Mouse (Mus musculus) stomach, postnatal 0 days (tissue): Measurements from ENCODE around the gene Ubl4b.

Source experiments
- CTCF ChIP-seq: IDR thresholded peaks from 2 replicates; pipeline ENCODE4 v1.5.1; 2016; ENCODE audit warnings: antibody characterized with exemption, low read depth, mild to moderate bottlenecking, moderate library complexity
- EP300 ChIP-seq: optimal IDR thresholded peaks from 2 replicates; pipeline ENCODE3; 2016; ENCODE audit warnings: antibody characterized with exemption

- no peak for TF ChIP-seq CTCF
- TF ChIP-seq EP300: no peak
Measured at GRCm38 (mm10) chr3:107576807-107577206, 21.9 kb upstream of the Ubl4b start.
